Mouse (Mus musculus) liver, embryonic 13.5 days (tissue): ENCODE results near the gene Notch2. TPM values are rescaled to one million over a fixed set of nuclear protein-coding genes. Genes with fewer than 3 reads are reported as not detected.
"Not testable (repeated sequence)": the region's sequence is repeated elsewhere in the genome, so short reads cannot be mapped to it uniquely, and the experiment has no call there.

Experiments used
- ATAC-seq: fragments of 200-750 bp; cut with Nextera tagmentation; 2 replicates; pipeline ENCODE4 v1.8.0; 2017; ENCODE audit warnings: low read depth, mild to moderate bottlenecking, moderate number of reproducible peaks, moderate library complexity
- DNase-seq: peaks from one replicate; pipeline ENCODE4 v3.0.0; 2022
- H3K27ac ChIP-seq: fragments of 300-500 bp; sonication (generic); 2 replicates; pipeline ENCODE4 v1.5.1; 2015; ENCODE audit warnings: moderate library complexity, mild to moderate bottlenecking, inconsistent platforms
- H3K27me3 ChIP-seq: fragments of 300-500 bp; sonication (generic); 2 replicates; pipeline ENCODE4 v1.6.1; 2015; ENCODE audit warnings: mild to moderate bottlenecking, inconsistent platforms
- H3K36me3 ChIP-seq: fragments of 300-500 bp; sonication (generic); 2 replicates; pipeline ENCODE4 v1.6.1; 2015; ENCODE audit warnings: mild to moderate bottlenecking, inconsistent platforms
- H3K4me1 ChIP-seq: fragments of 300-500 bp; sonication (generic); replicated peaks from 2 replicates; pipeline ENCODE4 v1.6.1; 2015; ENCODE audit warnings: inconsistent platforms
- H3K4me2 ChIP-seq: fragments of 300-500 bp; sonication (generic); 2 replicates; pipeline ENCODE4 v1.6.1; 2015; ENCODE audit warnings: inconsistent platforms, mild to moderate bottlenecking, moderate library complexity
- H3K4me3 ChIP-seq: fragments of 300-500 bp; sonication (generic); replicated peaks from 2 replicates; pipeline ENCODE4 v1.5.1; 2015; ENCODE audit warnings: mild to moderate bottlenecking, inconsistent platforms
- H3K9ac ChIP-seq: fragments of 300-500 bp; sonication (generic); 2 replicates; pipeline ENCODE4 v1.6.1; 2015; ENCODE audit warnings: mild to moderate bottlenecking, inconsistent platforms
- H3K9me3 ChIP-seq: fragments of 300-500 bp; sonication (generic); replicated peaks from 2 replicates; pipeline ENCODE4 v1.6.1; 2016; ENCODE audit warnings: inconsistent platforms
- WGBS: fragments of 180-500 bp; shearing (Covaris S2); methylation state at CpG from one replicate; pipeline ENCODE4 v1.1.7; 2015; ENCODE audit not compliant: insufficient replicate concordance; 5-methylcytosine and 5-hydroxymethylcytosine counted together
- polyA plus RNA-seq: library from polyadenylated mRNA; unstranded; fragments of >200 nt; fragmentation: Nextera tagmentation; extraction: Ambion mirVana; gene quantifications from 2 replicates; pipeline ENCODE4 v1.2.1, GENCODE M21; 2015

The Notch2 gene
- polyA plus RNA-seq, 1 experiment from 2014 or later, result 4.8 TPM

GRCm38 (mm10) chr3:98108866-98109265, 95.5 kb downstream of the Notch2 start:
- DNase-seq (no peak), ATAC-seq (peak; percentile 49)
- Histone ChIP-seq H3K27me3 (no peaks in the 10 kb centered on the region), H3K36me3 (peaks cover 74% of the 10 kb centered on the region), H3K4me1 (peaks cover 12% of the 10 kb centered on the region), H3K9ac (no peak overlapping the region), H3K4me2 (no peak overlapping the region), H3K27ac (no peak overlapping the region), H3K4me3 (no peak overlapping the region), H3K9me3 (no peaks in the 10 kb centered on the region)
- 66% methylated on average over 3 of the region's 3 CpGs for WGBS

- Histone ChIP-seq H3K36me3 (peaks cover 66% of the 10 kb centered on the region), H3K9ac (no peak overlapping the region), H3K27ac (no peak overlapping the region), H3K4me2 (no peak overlapping the region), H3K27me3 (no peaks in the 10 kb centered on the region), H3K9me3 (no peaks in the 10 kb centered on the region), H3K4me3 (no peak overlapping the region), H3K4me1 (peaks cover 3% of the 10 kb centered on the region; the same call in 1 of the 2 replicates)
- ATAC-seq (no peak), DNase-seq (no peak)
- WGBS, result 79% methylated on average over 4 of the region's 4 CpGs
These were observed 97.3 kb downstream of the Notch2 start for GRCm38 (mm10) chr3:98110610-98111009.

- H3K9ac ChIP-seq, result no peak overlapping the region
- no peak overlapping the region for H3K4me2 ChIP-seq
- H3K4me3 ChIP-seq, result no peak overlapping the region
- no peak overlapping the region for H3K27ac ChIP-seq
- 74% methylated on average over 3 of the region's 3 CpGs for WGBS
- no peaks in the 10 kb centered on the region for H3K4me1 ChIP-seq
- ATAC-seq, result no peak
- no peaks in the 10 kb centered on the region for H3K9me3 ChIP-seq
- H3K36me3 ChIP-seq, result peaks cover 68% of the 10 kb centered on the region
- DNase-seq, result no peak
- H3K27me3 ChIP-seq, result no peaks in the 10 kb centered on the region
These were observed 104.9 kb downstream of the Notch2 start for GRCm38 (mm10) chr3:98118252-98118651.

GRCm38 (mm10) chr3:98119338-98119737, 106.0 kb downstream of the Notch2 start:
- H3K36me3 ChIP-seq, result peaks cover 69% of the 10 kb centered on the region
- H3K4me3 ChIP-seq, result no peak overlapping the region
- WGBS, result 64% methylated on average over 6 of the region's 6 CpGs

GRCm38 (mm10) chr3:98120884-98121283, 107.6 kb downstream of the Notch2 start:
- no peak for ATAC-seq
- 78% methylated on average over 6 of the region's 6 CpGs for WGBS

More at GRCm38 (mm10) chr3:98119338-98119737, 106.0 kb downstream of the Notch2 start:
- ATAC-seq (peak; percentile 71), DNase-seq (no peak)
- Histone ChIP-seq H3K4me1 (no peaks in the 10 kb centered on the region), H3K9me3 (no peaks in the 10 kb centered on the region), H3K27me3 (no peaks in the 10 kb centered on the region), H3K9ac (no peak overlapping the region), H3K27ac (peak overlapping the region; percentile 24; the same call in 1 of the 2 replicates), H3K4me2 (no peak overlapping the region)

GRCm38 (mm10) chr3:98127775-98128174, 114.4 kb downstream of the Notch2 start:
- DNase-seq (no peak), ATAC-seq (no peak)
- Histone ChIP-seq H3K4me3 (no peak overlapping the region), H3K27me3 (no peaks in the 10 kb centered on the region), H3K4me1 (no peaks in the 10 kb centered on the region), H3K9ac (no peak overlapping the region), H3K4me2 (no peak overlapping the region), H3K9me3 (no peaks in the 10 kb centered on the region), H3K36me3 (peaks cover 68% of the 10 kb centered on the region), H3K27ac (no peak overlapping the region)
- 76% methylated on average over 2 of the region's 2 CpGs for WGBS

More at GRCm38 (mm10) chr3:98120884-98121283, 107.6 kb downstream of the Notch2 start:
- Histone ChIP-seq H3K9me3 (no peaks in the 10 kb centered on the region), H3K4me2 (no peak overlapping the region), H3K36me3 (peaks cover 75% of the 10 kb centered on the region), H3K4me1 (no peaks in the 10 kb centered on the region), H3K27me3 (no peaks in the 10 kb centered on the region), H3K4me3 (no peak overlapping the region), H3K9ac (no peak overlapping the region), H3K27ac (no peak overlapping the region)
- DNase-seq, result no peak

GRCm38 (mm10) chr3:98128716-98129115, 115.4 kb downstream of the Notch2 start:
- no peaks in the 10 kb centered on the region for H3K9me3 ChIP-seq
- ATAC-seq (no peak), DNase-seq (no peak)
- no peak overlapping the region for H3K9ac ChIP-seq
- peaks cover 65% of the 10 kb centered on the region for H3K36me3 ChIP-seq
- H3K27me3 ChIP-seq, result no peaks in the 10 kb centered on the region
- 72% methylated on average over 5 of the region's 5 CpGs for WGBS
- H3K27ac ChIP-seq, result no peak overlapping the region
- no peak overlapping the region for H3K4me2 ChIP-seq
- no peaks in the 10 kb centered on the region for H3K4me1 ChIP-seq
- no peak overlapping the region for H3K4me3 ChIP-seq

- peaks cover 68% of the 10 kb centered on the region for H3K36me3 ChIP-seq
- not testable (repeated sequence) for H3K9ac ChIP-seq, H3K9me3 ChIP-seq, H3K4me3 ChIP-seq, H3K27me3 ChIP-seq, ATAC-seq, H3K4me2 ChIP-seq, DNase-seq, H3K4me1 ChIP-seq, H3K27ac ChIP-seq
- 76% methylated on average over 4 of the region's 4 CpGs for WGBS
These were observed 118.8 kb downstream of the Notch2 start for GRCm38 (mm10) chr3:98132140-98132539.

GRCm38 (mm10) chr3:98132636-98133035, 119.3 kb downstream of the Notch2 start:
- Histone ChIP-seq H3K27ac (no peak overlapping the region), H3K9ac (no peak overlapping the region), H3K9me3 (no peaks in the 10 kb centered on the region), H3K4me2 (no peak overlapping the region), H3K27me3 (no peaks in the 10 kb centered on the region), H3K4me1 (no peaks in the 10 kb centered on the region), H3K36me3 (peaks cover 73% of the 10 kb centered on the region), H3K4me3 (no peak overlapping the region)
- DNase-seq, result no peak
- 83% methylated on average over 8 of the region's 8 CpGs for WGBS
- no peak for ATAC-seq

GRCm38 (mm10) chr3:98141456-98141855, 128.1 kb downstream of the Notch2 start:
- H3K27ac ChIP-seq, result no peak overlapping the region
- WGBS, result 83% methylated on average over 15 of the region's 15 CpGs
- no peak overlapping the region for H3K4me2 ChIP-seq
- H3K9me3 ChIP-seq, result no peaks in the 10 kb centered on the region
- peaks cover 92% of the 10 kb centered on the region for H3K36me3 ChIP-seq
- H3K9ac ChIP-seq, result no peak overlapping the region
- H3K27me3 ChIP-seq, result no peaks in the 10 kb centered on the region
- DNase-seq (no peak), ATAC-seq (no peak)
- no peaks in the 10 kb centered on the region for H3K4me1 ChIP-seq
- H3K4me3 ChIP-seq, result no peak overlapping the region

- Histone ChIP-seq H3K36me3 (peaks cover 92% of the 10 kb centered on the region), H3K4me1 (no peaks in the 10 kb centered on the region)
- DNase-seq, result no peak
These were observed 129.5 kb downstream of the Notch2 start for GRCm38 (mm10) chr3:98142862-98143261.

GRCm38 (mm10) chr3:98145204-98145603, 131.9 kb downstream of the Notch2 start:
- peaks cover 80% of the 10 kb centered on the region for H3K36me3 ChIP-seq
- no peak overlapping the region for H3K4me3 ChIP-seq
- H3K4me2 ChIP-seq, result no peak overlapping the region
- no peaks in the 10 kb centered on the region for H3K9me3 ChIP-seq
- H3K4me1 ChIP-seq, result no peaks in the 10 kb centered on the region
- DNase-seq (no peak), ATAC-seq (no peak)
- no peaks in the 10 kb centered on the region for H3K27me3 ChIP-seq
- WGBS, result 81% methylated on average over 10 of the region's 10 CpGs
- no peak overlapping the region for H3K27ac ChIP-seq
- H3K9ac ChIP-seq, result no peak overlapping the region

More at GRCm38 (mm10) chr3:98142862-98143261, 129.5 kb downstream of the Notch2 start:
- 86% methylated on average over 13 of the region's 13 CpGs for WGBS
- no peak for ATAC-seq
- Histone ChIP-seq H3K4me3 (no peak overlapping the region), H3K4me2 (no peak overlapping the region), H3K27me3 (no peaks in the 10 kb centered on the region), H3K27ac (no peak overlapping the region), H3K9me3 (no peaks in the 10 kb centered on the region), H3K9ac (no peak overlapping the region)
